Mouse (Mus musculus): ENCODE results near the gene Appbp2.

The Appbp2 gene

DNA sequence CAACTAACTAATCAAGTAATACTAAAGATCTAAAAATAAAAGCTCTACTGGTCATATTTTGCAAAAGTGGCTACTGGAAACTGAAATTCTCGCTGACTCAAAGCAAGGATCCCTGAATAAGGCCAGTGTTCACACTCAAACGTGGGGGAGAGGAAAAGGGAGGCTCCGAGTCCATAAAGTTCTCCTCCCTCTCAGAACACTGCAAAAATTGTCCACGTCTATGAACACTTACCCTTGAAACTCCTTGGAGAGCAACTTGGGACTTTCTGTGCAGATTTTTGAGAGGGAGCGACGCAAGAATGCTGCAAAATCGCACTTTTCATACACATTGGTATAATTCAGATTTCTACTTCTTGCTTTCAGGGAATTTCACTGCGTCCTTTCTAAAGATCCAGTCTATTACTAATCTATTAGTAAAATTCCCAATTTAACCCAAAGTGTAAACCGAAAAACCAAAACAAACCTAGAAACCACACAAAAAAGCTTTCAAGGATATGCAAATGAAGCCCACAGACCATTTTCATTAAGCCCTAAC is 1.2 kb downstream of the Appbp2 start:
- no peak for DNase-seq (ENCODE audit: extremely low spot score, low read depth, low spot score)

DNA sequence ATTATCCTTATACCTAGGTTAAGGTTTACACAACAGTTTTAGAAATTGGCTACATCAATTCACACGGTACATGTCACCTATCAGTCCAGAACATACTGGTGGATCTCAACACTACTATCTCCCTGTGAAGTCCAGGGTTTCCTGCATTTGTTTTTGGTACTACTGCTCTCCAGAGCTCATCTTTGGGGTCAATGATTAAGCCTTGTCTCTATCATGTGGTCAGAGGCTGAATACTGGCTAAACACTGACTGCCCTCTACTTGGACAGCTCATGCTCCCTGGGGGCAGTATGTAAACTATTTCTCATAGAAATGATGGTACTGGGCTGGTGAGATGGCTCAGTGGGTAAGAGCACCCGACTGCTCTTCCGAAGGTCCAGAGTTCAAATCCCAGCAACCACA is 11.7 kb downstream of the Appbp2 start:
- DNase-seq (ENCODE audit: extremely low spot score, low read depth, low spot score): no peak

DNA sequence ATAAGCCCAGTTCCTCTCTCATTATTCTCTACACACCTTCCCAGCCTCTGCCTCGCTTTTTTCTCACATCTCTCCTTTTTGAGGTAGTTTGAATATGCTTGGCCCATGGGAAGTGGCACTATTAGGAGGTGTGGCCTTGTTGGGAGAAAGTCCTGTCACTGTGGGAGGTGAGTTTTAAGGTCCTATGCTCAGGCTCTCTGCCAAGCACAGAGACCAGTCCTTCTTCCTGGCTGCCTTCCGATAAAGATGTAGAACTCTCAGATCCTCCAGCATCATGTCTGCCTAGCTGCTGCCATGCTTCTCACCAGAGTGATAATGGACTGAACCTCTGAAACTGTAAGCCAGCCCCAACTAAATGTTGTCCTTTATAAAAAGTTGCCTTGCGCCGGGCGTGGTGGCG is 12.4 kb downstream of the Appbp2 start:
- DNase-seq (ENCODE audit: extremely low spot score, low read depth, low spot score): no peak

- DNase-seq (ENCODE audit: extremely low spot score, low read depth, low spot score): no peak
Measured at GRCm38 (mm10) chr11:85219014-85219413, 15.9 kb downstream of the Appbp2 start.

DNA sequence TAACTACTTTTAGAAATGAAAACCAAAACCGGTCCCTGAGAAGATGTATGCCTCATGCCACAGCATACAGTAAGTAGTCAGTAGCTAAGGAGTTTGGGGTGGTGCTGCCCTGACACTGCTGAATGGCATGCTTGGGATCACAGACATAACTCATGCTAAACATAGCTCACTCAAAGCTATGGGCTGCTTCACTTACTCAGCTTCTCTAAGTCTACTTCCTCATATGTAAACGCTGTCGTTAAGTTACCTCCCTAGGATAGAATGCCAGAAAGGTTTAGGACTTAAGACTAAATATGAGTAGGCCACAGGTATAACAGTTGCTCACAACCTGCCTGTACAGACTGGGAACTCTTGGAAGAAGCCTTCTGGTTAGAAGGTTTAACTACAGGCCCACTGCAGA is 20.3 kb downstream of the Appbp2 start:
- DNase-seq (ENCODE audit: extremely low spot score, low read depth, low spot score): no peak

GRCm38 (mm10) chr11:85213215-85213614 is 21.7 kb downstream of the Appbp2 start:
- no peak for DNase-seq (ENCODE audit: extremely low spot score, low read depth, low spot score)

GRCm38 (mm10) chr11:85211151-85211550 is 23.8 kb downstream of the Appbp2 start:
- no peak for DNase-seq (ENCODE audit: extremely low spot score, low read depth, low spot score)

DNA sequence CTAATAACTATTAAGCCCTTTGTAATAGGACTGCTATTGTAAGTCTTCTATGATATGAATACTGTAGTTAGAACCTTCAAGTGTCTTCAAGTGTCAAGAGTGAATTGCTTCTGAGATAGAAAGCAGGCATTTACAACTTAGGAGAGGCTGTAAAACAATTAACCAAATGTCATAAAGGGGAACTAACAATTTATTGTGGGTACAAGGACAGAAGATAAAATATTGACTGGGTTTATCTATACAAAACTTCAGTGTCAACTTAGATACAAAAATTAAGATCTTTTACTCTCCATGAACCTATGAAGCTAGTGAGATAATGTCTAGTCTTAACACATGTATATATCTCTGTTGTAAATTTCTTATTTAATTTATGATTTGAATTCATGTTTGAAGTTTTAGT is 28.7 kb downstream of the Appbp2 start:
- no peak for DNase-seq (ENCODE audit: extremely low spot score, low read depth, low spot score)

DNA sequence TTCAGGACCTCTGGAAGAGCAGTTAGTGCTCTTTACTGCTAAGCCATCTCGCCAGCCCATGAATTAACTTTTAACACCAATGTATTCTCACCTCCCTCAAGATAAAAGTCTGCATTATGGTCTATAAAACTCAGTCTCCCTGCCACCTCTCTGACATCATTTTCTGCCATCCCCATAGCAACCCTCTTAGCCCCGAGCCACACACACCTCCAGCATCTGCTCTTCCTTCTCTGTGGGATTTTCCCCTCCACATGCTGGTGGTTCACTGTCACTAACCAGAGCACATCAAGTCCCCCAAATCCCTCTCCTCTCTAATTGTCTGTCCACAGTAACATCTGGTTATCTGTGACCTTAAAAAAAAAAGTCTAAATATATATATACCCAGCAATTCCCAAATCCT is 36.0 kb downstream of the Appbp2 start:
- DNase-seq (ENCODE audit: extremely low spot score, low read depth, low spot score): no peak

DNA sequence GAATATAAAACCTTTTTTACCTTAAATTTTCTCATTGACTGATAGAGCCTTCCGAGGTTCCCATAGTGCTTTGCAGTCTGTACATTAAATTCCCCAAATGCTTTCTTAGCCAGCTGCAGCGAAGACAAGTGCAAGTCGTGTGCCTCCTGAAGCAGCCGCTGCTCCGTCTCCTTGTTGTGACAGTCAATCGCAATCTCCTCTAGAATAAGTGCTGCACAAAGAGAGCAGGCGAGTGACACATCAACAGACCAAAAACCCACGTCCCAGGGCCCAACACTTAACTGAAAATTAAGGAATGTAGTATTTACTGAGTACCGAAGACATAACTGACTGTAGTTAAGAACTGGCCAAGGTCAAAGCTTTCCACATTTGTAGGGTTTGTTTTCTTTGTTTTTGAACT is 38.9 kb downstream of the Appbp2 start:
- no peak for DNase-seq (ENCODE audit: extremely low spot score, low read depth, low spot score)

DNA sequence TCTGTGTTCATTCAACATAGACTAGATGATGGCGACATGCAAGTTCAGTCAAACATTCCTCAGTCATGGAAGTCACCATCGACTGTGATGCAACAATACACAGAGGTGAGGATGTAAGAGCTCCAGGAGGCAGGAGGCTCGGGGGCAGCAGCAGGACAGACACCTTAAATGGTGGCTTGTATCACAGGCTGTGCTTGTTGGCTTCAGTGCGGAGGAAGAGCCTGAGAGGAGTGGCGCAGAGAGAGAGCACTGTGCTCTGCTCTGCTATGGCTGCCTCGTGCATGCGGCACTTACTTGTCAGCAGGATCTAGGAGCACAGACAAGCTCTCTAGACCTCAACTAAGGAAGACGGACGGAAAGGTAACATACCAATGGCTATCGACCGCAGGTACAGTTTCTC is 40.7 kb downstream of the Appbp2 start:
- DNase-seq (ENCODE audit: extremely low spot score, low read depth, low spot score): no peak

DNA sequence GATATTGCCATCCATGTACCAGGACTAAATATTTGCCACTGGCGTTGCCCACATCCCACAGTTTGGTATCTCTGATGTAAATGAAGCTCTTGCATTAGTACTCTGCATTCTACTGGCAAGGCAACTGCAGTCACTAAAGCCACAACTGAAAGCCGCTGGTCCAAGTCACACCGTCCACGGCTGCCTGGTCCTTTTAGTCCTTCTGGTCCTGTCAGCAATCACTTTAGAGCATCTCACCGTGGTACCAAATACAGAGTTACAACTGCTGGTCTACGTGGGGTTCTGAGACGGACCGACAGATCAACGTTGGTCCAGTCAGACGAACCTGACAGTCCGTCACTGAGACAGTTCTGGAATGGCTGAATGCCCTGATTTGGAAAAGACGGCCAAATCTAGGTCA is 44.2 kb downstream of the Appbp2 start:
- no peak for DNase-seq (ENCODE audit: extremely low spot score, low read depth, low spot score)

DNA sequence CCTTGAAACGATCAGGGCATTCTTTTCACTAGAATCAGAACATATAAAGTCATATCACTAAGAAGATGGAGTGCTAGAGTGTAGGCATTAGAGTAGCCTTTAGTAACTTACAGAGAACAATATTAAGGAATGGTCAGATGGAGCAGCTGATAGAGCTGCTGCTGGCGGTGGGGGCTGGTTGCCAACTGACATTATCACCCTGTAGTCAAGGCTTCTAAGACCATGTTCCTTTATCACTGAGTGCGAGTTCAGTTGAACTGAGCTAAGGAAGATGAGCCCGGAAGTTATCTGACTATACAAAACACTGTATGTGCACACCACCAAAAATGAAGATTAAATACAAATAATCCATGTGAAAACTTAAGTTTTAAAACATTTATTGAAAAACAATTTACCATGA is 45.8 kb downstream of the Appbp2 start:
- DNase-seq (ENCODE audit: extremely low spot score, low read depth, low spot score): no peak

DNA sequence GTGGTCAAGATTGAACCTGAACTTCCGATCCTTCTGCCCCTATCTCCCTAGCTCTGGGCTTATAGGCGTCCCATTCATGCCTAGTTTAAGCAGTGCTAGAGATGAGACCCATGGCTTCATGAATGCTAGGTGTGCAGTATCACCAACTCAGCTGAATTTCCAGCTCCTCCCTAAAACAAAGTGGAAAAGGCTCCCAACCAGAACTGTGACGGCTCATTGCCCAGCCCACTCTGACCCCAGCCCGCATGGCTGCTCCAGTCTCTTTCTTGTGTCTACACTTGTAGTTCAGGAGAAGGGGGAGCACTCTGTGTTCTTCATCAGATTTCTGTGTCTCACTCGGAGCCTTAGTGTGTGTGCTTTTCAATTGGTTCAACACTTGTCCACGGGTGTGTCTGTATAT is 50.1 kb downstream of the Appbp2 start:
- no peak for DNase-seq (ENCODE audit: extremely low spot score, low read depth, low spot score)

DNA sequence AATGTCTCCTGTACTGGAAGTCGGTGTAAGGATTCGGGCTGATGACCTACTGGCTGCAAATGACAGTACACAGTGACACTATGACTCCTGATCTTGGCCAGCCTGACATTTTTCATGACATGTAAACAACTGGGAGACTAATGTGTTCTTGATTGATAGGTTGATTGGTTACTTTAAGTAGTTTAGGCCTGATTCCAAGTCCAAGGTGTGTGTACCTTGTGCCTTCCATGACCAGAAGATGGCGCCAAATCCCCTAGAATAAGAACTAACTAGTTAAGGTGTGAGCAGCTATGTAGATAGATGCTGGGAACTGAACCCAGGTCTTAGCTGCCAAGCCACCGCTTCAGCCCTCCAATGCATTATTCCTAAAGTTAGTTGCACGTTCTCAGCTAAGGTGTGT is 50.8 kb downstream of the Appbp2 start:
- DNase-seq (ENCODE audit: extremely low spot score, low read depth, low spot score): no peak

GRCm38 (mm10) chr11:85183284-85183779 is 51.6 kb downstream of the Appbp2 start:
- DNase-seq (ENCODE audit: extremely low spot score, low read depth, low spot score): no peak

DNA sequence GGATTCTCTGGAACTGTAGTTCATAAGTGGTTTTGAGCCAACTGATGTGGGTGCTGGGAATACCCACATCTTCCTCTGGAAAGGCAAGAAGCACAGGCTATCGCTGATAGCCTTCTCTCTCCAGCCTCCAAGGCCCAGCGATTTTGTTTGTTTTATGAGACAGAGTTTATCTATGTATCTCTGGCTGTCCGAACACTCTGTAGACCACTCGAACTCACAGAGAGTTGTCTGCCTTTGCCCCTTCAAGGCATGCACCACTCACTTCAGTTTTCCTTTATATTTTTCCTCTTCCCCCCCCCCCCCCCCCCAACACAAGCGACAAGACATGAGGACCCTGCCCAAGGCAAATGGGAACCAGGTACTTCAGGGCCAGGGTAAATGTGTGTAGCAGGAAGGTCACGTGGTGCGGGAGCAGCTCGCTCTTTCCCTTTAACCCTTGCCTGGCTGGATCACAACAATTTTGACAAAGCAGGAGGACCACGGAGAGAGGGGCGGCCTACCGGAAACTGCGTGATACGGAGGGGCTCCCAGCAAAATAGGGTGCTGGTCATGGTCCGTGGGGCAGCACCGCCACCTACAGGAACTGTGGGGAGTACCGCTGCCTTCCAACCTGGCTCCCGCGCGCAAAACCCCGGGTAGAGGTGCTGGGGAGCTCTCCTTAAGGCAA is 52.2 kb downstream of the Appbp2 start:
- peak; percentile 62 for DNase-seq (ENCODE audit: extremely low spot score, low read depth, low spot score)

- no peak for DNase-seq (ENCODE audit: extremely low spot score, low read depth, low spot score)
Measured at GRCm38 (mm10) chr11:85178413-85178812, 56.5 kb downstream of the Appbp2 start.

DNA sequence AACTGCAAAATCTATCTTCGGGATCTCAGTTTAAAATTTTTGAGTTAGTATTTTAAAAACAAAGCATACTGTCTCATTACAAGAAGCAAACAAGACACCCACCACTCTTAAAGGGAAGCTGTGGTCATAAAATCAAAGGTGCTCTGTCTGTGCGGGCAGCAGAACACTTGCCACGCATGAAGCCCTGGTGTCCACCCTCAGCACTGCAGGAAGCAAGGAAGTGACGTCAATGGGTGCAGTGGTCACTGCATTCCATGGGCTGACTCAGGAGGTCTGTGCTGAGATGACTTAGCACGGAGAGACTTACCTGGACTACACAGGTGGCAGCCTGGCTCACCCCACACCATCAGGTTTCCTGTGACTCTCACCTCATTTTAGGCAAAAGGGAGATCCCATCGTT is 57.2 kb downstream of the Appbp2 start:
- no peak for DNase-seq (ENCODE audit: extremely low spot score, low read depth, low spot score)

- no peak for DNase-seq (ENCODE audit: extremely low spot score, low read depth, low spot score)
Measured at GRCm38 (mm10) chr11:85175941-85176340, 59.0 kb downstream of the Appbp2 start.

- no peak for DNase-seq (ENCODE audit: extremely low spot score, low read depth, low spot score)
Measured at GRCm38 (mm10) chr11:85170833-85171232, 64.1 kb downstream of the Appbp2 start.

DNA sequence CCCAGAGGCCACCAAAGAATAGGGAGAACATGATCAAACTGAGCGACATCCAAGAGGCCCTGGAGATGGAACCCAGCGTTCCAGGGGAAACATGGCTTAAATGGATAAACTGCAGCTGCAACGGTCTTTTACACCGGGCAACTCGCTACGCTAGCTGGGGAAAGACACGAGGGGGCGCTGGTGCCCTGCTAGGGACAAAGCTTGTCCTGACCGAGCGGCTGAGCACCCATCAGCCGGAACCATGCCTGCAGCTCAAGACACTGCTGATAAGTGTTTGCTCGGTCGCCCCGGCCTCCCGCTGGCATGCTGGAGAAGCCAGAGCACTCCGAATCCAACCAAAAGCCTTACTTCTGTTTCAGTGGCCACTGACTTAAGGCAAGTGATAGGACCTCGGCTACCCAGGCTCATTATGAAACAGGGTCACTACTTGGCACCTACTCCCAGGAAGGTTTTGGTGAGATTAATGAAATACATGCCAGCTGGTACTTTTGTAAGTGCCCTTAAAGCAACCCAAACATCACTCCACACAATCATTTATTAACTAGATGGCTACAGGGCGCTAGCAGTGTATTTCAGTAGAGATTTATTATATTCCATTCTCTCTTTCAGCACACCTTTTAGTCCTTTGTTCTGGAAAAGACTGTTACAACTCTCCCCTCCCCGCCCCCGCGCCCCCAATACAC is 64.7 kb downstream of the Appbp2 start, which contains the start of gene 1700125H20Rik:
Gene 1700125H20Rik (plus strand): TSS at position 347 of the 683 bp plus-strand sequence.
- peak; percentile 58 for DNase-seq (ENCODE audit: extremely low spot score, low read depth, low spot score)
